Comparison of ENCODE assay signal across 25 mouse cellular contexts in the genomic region with DNA sequence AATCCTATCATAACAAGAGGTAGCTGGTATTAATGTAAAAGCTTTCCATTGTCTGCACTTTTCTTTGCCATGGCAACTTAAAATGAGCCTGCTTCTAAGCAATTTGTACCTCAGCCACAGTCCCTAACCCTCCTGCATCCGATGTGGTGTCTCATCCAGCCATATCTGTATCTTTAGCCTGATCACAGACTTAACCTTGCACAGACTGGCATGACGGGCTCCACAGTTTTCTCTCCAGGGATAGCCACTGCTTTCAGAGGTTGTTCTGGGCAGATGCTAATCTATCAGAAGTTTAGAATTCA.
DNase-seq lines count a peak whose midpoint lies in the region; ATAC-seq and TF ChIP-seq lines count a peak whose summit lies in the region.
"Had no signal": no experiment of that assay in that cellular context is flagged by ENCODE, and none has a peak within 500 bp of the region (broad histone marks: within the 10 kb centered on the region; RNA-seq: fewer than 3 reads in every experiment).

No protein-coding gene starts in this region.

- WGBS in forebrain, embryonic 15.5 days = 56% methylated on average over 2 of the region's 2 CpGs
- WGBS in hindbrain, postnatal 0 days = 55% methylated on average over 2 of the region's 2 CpGs

- no peaks in the 10 kb centered on the region for H3K36me3 ChIP-seq in forebrain, embryonic 15.5 days
- no peaks in the 10 kb centered on the region for H3K36me3 ChIP-seq in hindbrain, postnatal 0 days (ENCODE audit: insufficient read depth, low read length)
- H3K36me3 ChIP-seq: heart, embryonic 10.5 days; limb, embryonic 13.5 days; liver, embryonic 13.5 days; stomach, embryonic 15.5 days had no signal

- no peak for TF ChIP-seq CTCF in layer of hippocampus, adult 2 months (conservative IDR thresholded peaks at IDR 0.05)
- no peak for TF ChIP-seq CTCF in cortical plate, adult 2 months (IDR thresholded peaks at IDR 0.05; ENCODE audit: extremely low read depth, insufficient read depth, low read length)
- no peak for TF ChIP-seq CTCF in hindbrain, postnatal 0 days (IDR thresholded peaks at IDR 0.05; ENCODE audit: low read depth)

- H3K4me1 ChIP-seq in cortical plate, adult 2 months (ENCODE audit: control insufficient read depth, insufficient read depth, low read length) = peaks cover 11% of the 10 kb centered on the region
- 0 out of 2 replicates have a peak, but pooled peaks cover 10% of the 10 kb centered on the region for H3K4me1 ChIP-seq in forebrain, embryonic 15.5 days
- H3K4me1 ChIP-seq in hindbrain, postnatal 0 days (ENCODE audit: insufficient read depth, low read length) = no peaks in the 10 kb centered on the region
- H3K4me1 ChIP-seq: limb, embryonic 13.5 days; liver, embryonic 13.5 days; stomach, embryonic 15.5 days had no signal

- H3K4me2 ChIP-seq in forebrain, embryonic 15.5 days (replicated peaks) = no peak overlapping the region
- H3K4me2 ChIP-seq in hindbrain, postnatal 0 days (ENCODE audit: low read depth, low read length) = no peak overlapping the region
- H3K4me2 ChIP-seq: limb, embryonic 13.5 days; liver, embryonic 13.5 days; lung, embryonic 14.5 days; stomach, embryonic 15.5 days had no signal

- H3K27me3 ChIP-seq in forebrain, embryonic 15.5 days = no peaks in the 10 kb centered on the region
- no peaks in the 10 kb centered on the region for H3K27me3 ChIP-seq in hindbrain, postnatal 0 days (ENCODE audit: insufficient read depth, low read length)
- H3K27me3 ChIP-seq: CH12.LX; limb, embryonic 13.5 days; stomach, embryonic 15.5 days had no signal

- no peak for TF ChIP-seq POLR2A in cortical plate, adult 2 months (IDR thresholded peaks at IDR 0.05; ENCODE audit: extremely low read depth, insufficient read depth, low read length)

- DNase-seq in layer of hippocampus, adult 2 months (ENCODE audit: low spot score in 2 of 2) = no peak
- DNase-seq in layer of hippocampus, adult 9-10 months (ENCODE audit: low spot score) = no peak
- DNase-seq in hindbrain, postnatal 0 days (ENCODE audit: low spot score) = no peak
- no peak for DNase-seq in kidney, postnatal 14 days
- DNase-seq in urinary bladder, postnatal 4 days (ENCODE audit: low spot score in 2 of 2) = no peak
- DNase-seq: adrenal gland, postnatal 36 days; cerebellum, adult 11-12 months; cerebellum, postnatal 25 days; heart, postnatal 10 days; kidney, adult 2 months; kidney, postnatal 25 days; layer of hippocampus, adult 9-11 months; liver, embryonic 13.5 days; lung, embryonic 14.5 days; lung, postnatal 4 days; spleen, adult 18-20 months; thymus, adult 18-20 months; thymus, postnatal 4 days had no signal

- no peak; the same call in 1 of the 2 replicates for ATAC-seq in forebrain, embryonic 15.5 days (replicated peaks)
- ATAC-seq in hindbrain, postnatal 0 days = no peak
- ATAC-seq: inflammation-experienced regulatory T-cells, adult 6 months had no signal

- H3K9me3 ChIP-seq in forebrain, embryonic 15.5 days = no peaks in the 10 kb centered on the region
- no peaks in the 10 kb centered on the region for H3K9me3 ChIP-seq in hindbrain, postnatal 0 days (ENCODE audit: low read length)
- H3K9me3 ChIP-seq: heart, embryonic 10.5 days; limb, embryonic 13.5 days; liver, embryonic 13.5 days; stomach, embryonic 15.5 days had no signal

- H3K9ac ChIP-seq in forebrain, embryonic 15.5 days (replicated peaks) = no peak overlapping the region
- no peak overlapping the region for H3K9ac ChIP-seq in hindbrain, postnatal 0 days (replicated peaks; ENCODE audit: low read length)
- H3K9ac ChIP-seq: limb, embryonic 13.5 days; liver, embryonic 13.5 days; lung, embryonic 14.5 days; stomach, embryonic 15.5 days had no signal

- H3K4me3 ChIP-seq in layer of hippocampus, adult 2 months = no peak overlapping the region
- no peak overlapping the region for H3K4me3 ChIP-seq in cortical plate, adult 2 months (ENCODE audit: insufficient read depth, low read length)
- H3K4me3 ChIP-seq in forebrain, embryonic 15.5 days = no peak overlapping the region
- no peak overlapping the region for H3K4me3 ChIP-seq in hindbrain, postnatal 0 days (ENCODE audit: low read length)
- H3K4me3 ChIP-seq: heart, embryonic 10.5 days; limb, embryonic 13.5 days; liver, embryonic 13.5 days; stomach, embryonic 15.5 days had no signal

- H3K27ac ChIP-seq in layer of hippocampus, adult 2 months = peak overlapping the region; percentile 24; the same call in 1 of the 2 replicates
- H3K27ac ChIP-seq in cortical plate, adult 2 months (ENCODE audit: insufficient read depth, low read length) = peak overlapping the region; percentile 12; the same call in 1 of the 2 replicates
- H3K27ac ChIP-seq in forebrain, embryonic 15.5 days (replicated peaks) = peak overlapping the region; percentile 42
- H3K27ac ChIP-seq in hindbrain, postnatal 0 days = peak overlapping the region; percentile 4; the same call in 1 of the 2 replicates
- H3K27ac ChIP-seq: heart, embryonic 10.5 days; limb, embryonic 13.5 days; liver, embryonic 13.5 days; stomach, embryonic 15.5 days had no signal
